Mouse (Mus musculus): Measurements from ENCODE around the gene Hoxb3.

Gene Hoxb3

GRCm38 (mm10) chr11:96288455-96289221 is 34.5 kb upstream of the Hoxb3 start:
- no peak for DNase-seq (ENCODE audit: low spot score)

- no peak for DNase-seq (ENCODE audit: low spot score)
Observed at GRCm38 (mm10) chr11:96289293-96289692, 33.8 kb upstream of the Hoxb3 start.

- DNase-seq (ENCODE audit: low spot score): no peak
Observed at GRCm38 (mm10) chr11:96289837-96290236, 33.3 kb upstream of the Hoxb3 start.

- DNase-seq (ENCODE audit: low spot score): no peak
Observed at GRCm38 (mm10) chr11:96290705-96291355, 32.3 kb upstream of the Hoxb3 start.

GRCm38 (mm10) chr11:96291681-96292564 is 31.2 kb upstream of the Hoxb3 start, which contains the start of gene Hoxb6:
TSS of gene Hoxb6 (plus strand) at chr11:96292476.
- DNase-seq (ENCODE audit: low spot score): no peak

- no peak for DNase-seq (ENCODE audit: low spot score)
Observed at GRCm38 (mm10) chr11:96292565-96293301, 30.4 kb upstream of the Hoxb3 start.

GRCm38 (mm10) chr11:96293302-96293921 is 29.7 kb upstream of the Hoxb3 start:
- no peak for DNase-seq (ENCODE audit: low spot score)

GRCm38 (mm10) chr11:96294245-96295091 is 28.7 kb upstream of the Hoxb3 start:
- DNase-seq (ENCODE audit: low spot score): peak; percentile 28

GRCm38 (mm10) chr11:96295092-96295835 is 27.9 kb upstream of the Hoxb3 start:
- DNase-seq (ENCODE audit: low spot score): no peak

- DNase-seq (ENCODE audit: low spot score): no peak
Observed at GRCm38 (mm10) chr11:96296997-96297396, 26.1 kb upstream of the Hoxb3 start.

GRCm38 (mm10) chr11:96297428-96297827 is 25.7 kb upstream of the Hoxb3 start:
- DNase-seq (ENCODE audit: low spot score): no peak

GRCm38 (mm10) chr11:96297968-96298635 is 25.0 kb upstream of the Hoxb3 start:
- DNase-seq (ENCODE audit: low spot score): no peak

- DNase-seq (ENCODE audit: low spot score): no peak
Observed at GRCm38 (mm10) chr11:96298895-96299667, 24.0 kb upstream of the Hoxb3 start.

GRCm38 (mm10) chr11:96299781-96300180 is 23.3 kb upstream of the Hoxb3 start:
- no peak for DNase-seq (ENCODE audit: low spot score)

- DNase-seq (ENCODE audit: low spot score): no peak
Observed at GRCm38 (mm10) chr11:96300354-96301063, 22.6 kb upstream of the Hoxb3 start.

GRCm38 (mm10) chr11:96301064-96301431 is 22.1 kb upstream of the Hoxb3 start:
- DNase-seq (ENCODE audit: low spot score): no peak

GRCm38 (mm10) chr11:96301837-96302236 is 21.3 kb upstream of the Hoxb3 start:
- DNase-seq (ENCODE audit: low spot score): no peak
